Mouse (Mus musculus) liver, embryonic 13.5 days (tissue): ENCODE measurements at regions not wholly inside any gene's neighbourhood (a gene's known extent, or its start where the extent isn't known, plus 50 kb on each side); places are given as distances from the start of the nearest gene placed in this dataset.
A peak's percentile ranks its signal among the peaks of the same experiment; 100 is the strongest.
"Not testable (repeated sequence)": the region's sequence is repeated elsewhere in the genome, so short reads cannot be mapped to it uniquely, and the experiment has no call there.

Experiments
- ATAC-seq: fragments of 200-750 bp; cut with Nextera tagmentation; 2 replicates; pipeline ENCODE4 v1.8.0; 2017; ENCODE audit warnings: low read depth, mild to moderate bottlenecking, moderate number of reproducible peaks, moderate library complexity
- DNase-seq: peaks from one replicate; pipeline ENCODE4 v3.0.0; 2022
- H3K27ac ChIP-seq: fragments of 300-500 bp; sonication (generic); 2 replicates; pipeline ENCODE4 v1.5.1; 2015; ENCODE audit warnings: moderate library complexity, mild to moderate bottlenecking, inconsistent platforms
- H3K27me3 ChIP-seq: fragments of 300-500 bp; sonication (generic); 2 replicates; pipeline ENCODE4 v1.6.1; 2015; ENCODE audit warnings: mild to moderate bottlenecking, inconsistent platforms
- H3K36me3 ChIP-seq: fragments of 300-500 bp; sonication (generic); 2 replicates; pipeline ENCODE4 v1.6.1; 2015; ENCODE audit warnings: mild to moderate bottlenecking, inconsistent platforms
- H3K4me1 ChIP-seq: fragments of 300-500 bp; sonication (generic); replicated peaks from 2 replicates; pipeline ENCODE4 v1.6.1; 2015; ENCODE audit warnings: inconsistent platforms
- H3K4me2 ChIP-seq: fragments of 300-500 bp; sonication (generic); 2 replicates; pipeline ENCODE4 v1.6.1; 2015; ENCODE audit warnings: inconsistent platforms, mild to moderate bottlenecking, moderate library complexity
- H3K4me3 ChIP-seq: fragments of 300-500 bp; sonication (generic); replicated peaks from 2 replicates; pipeline ENCODE4 v1.5.1; 2015; ENCODE audit warnings: mild to moderate bottlenecking, inconsistent platforms
- H3K9ac ChIP-seq: fragments of 300-500 bp; sonication (generic); 2 replicates; pipeline ENCODE4 v1.6.1; 2015; ENCODE audit warnings: mild to moderate bottlenecking, inconsistent platforms
- H3K9me3 ChIP-seq: fragments of 300-500 bp; sonication (generic); replicated peaks from 2 replicates; pipeline ENCODE4 v1.6.1; 2016; ENCODE audit warnings: inconsistent platforms
- WGBS: fragments of 180-500 bp; shearing (Covaris S2); methylation state at CpG from one replicate; pipeline ENCODE4 v1.1.7; 2015; ENCODE audit not compliant: insufficient replicate concordance; 5-methylcytosine and 5-hydroxymethylcytosine counted together

GRCm38 (mm10) chr17:13581214-13581920, 179.0 kb upstream of the Afdn start:
- H3K4me3 ChIP-seq, result no peak overlapping the region
- H3K4me2 ChIP-seq, result no peak overlapping the region
- DNase-seq (no peak), ATAC-seq (peak; percentile 31)
- no peaks in the 10 kb centered on the region for H3K27me3 ChIP-seq
- H3K27ac ChIP-seq, result peak overlapping the region; percentile 53
- no peaks in the 10 kb centered on the region for H3K36me3 ChIP-seq
- H3K9ac ChIP-seq, result no peak overlapping the region
- H3K9me3 ChIP-seq, result peaks cover 6% of the 10 kb centered on the region; the same call in 1 of the 2 replicates
- WGBS, result 65% methylated on average over 5 of the region's 5 CpGs
- H3K4me1 ChIP-seq, result no peaks in the 10 kb centered on the region

GRCm38 (mm10) chr17:13581995-13582588, 178.2 kb upstream of the Afdn start:
- Histone ChIP-seq H3K27me3 (no peaks in the 10 kb centered on the region), H3K36me3 (no peaks in the 10 kb centered on the region), H3K9ac (no peak overlapping the region), H3K27ac (peak overlapping the region; percentile 19; the same call in 1 of the 2 replicates), H3K4me1 (no peaks in the 10 kb centered on the region), H3K9me3 (peaks cover 7% of the 10 kb centered on the region), H3K4me2 (no peak overlapping the region), H3K4me3 (no peak overlapping the region)
- ATAC-seq (peak; percentile 87), DNase-seq (no peak)
- 64% methylated on average over 6 of the region's 6 CpGs for WGBS

GRCm38 (mm10) chr17:13583475-13584233, 176.7 kb upstream of the Afdn start:
- ATAC-seq (no peak), DNase-seq (no peak)
- Histone ChIP-seq H3K36me3 (no peaks in the 10 kb centered on the region), H3K9me3 (peaks cover 12% of the 10 kb centered on the region), H3K4me2 (no peak overlapping the region), H3K4me3 (no peak overlapping the region), H3K4me1 (no peaks in the 10 kb centered on the region), H3K27me3 (no peaks in the 10 kb centered on the region), H3K27ac (no peak overlapping the region), H3K9ac (no peak overlapping the region)
- 72% methylated on average over 9 of the region's 9 CpGs for WGBS

- H3K4me3 ChIP-seq, result no peak overlapping the region
- H3K27ac ChIP-seq, result no peak overlapping the region
- no peak for ATAC-seq
- H3K36me3 ChIP-seq, result no peaks in the 10 kb centered on the region
- H3K27me3 ChIP-seq, result no peaks in the 10 kb centered on the region
- H3K4me1 ChIP-seq, result no peaks in the 10 kb centered on the region
- peaks cover 12% of the 10 kb centered on the region for H3K9me3 ChIP-seq
- 65% methylated on average over 4 of the region's 4 CpGs for WGBS
- H3K9ac ChIP-seq, result no peak overlapping the region
- no peak overlapping the region for H3K4me2 ChIP-seq
- DNase-seq, result no peak
These were observed 175.9 kb upstream of the Afdn start for GRCm38 (mm10) chr17:13584394-13584793.

GRCm38 (mm10) chr17:13590240-13590837, 170.0 kb upstream of the Afdn start:
- 46% methylated on average over 1 of the region's 1 CpGs for WGBS
- not testable (repeated sequence) for H3K4me2 ChIP-seq, H3K27ac ChIP-seq, H3K27me3 ChIP-seq, ATAC-seq, DNase-seq, H3K36me3 ChIP-seq, H3K4me1 ChIP-seq, H3K4me3 ChIP-seq, H3K9ac ChIP-seq
- peaks cover 16% of the 10 kb centered on the region for H3K9me3 ChIP-seq
